Mouse (Mus musculus) embryo, embryonic 10.5 days (tissue): ENCODE data around the gene Loxl1.
"Not testable (repeated sequence)": the region's sequence is repeated elsewhere in the genome, so short reads cannot be mapped to it uniquely, and the experiment has no call there.

ENCODE experiments used
- DNase-seq: peaks from one replicate; pipeline ENCODE4 v3.0.0-alpha.2; 2015; ENCODE audit warnings: low spot score

The Loxl1 gene

DNA sequence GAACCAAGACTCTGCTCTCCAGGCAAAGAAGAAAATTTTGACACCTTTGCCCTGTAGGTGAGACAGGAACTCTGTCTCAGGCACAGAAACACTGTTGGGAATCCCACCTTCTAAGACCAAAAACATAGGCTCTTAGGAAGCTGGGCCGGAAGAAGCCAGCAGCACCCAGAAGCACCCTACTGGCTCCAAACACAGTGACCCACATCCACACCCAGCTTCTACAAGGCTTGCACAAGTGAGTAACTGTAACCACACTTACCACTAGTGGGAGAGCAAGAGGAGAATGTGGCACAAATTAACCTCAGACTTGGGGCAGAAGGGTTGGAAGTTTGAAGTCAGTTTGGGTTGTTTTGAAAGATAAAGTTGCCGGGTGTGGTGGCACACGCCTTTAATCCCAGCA lies 37.2 kb downstream of the Loxl1 start:
- DNase-seq: no peak

DNA sequence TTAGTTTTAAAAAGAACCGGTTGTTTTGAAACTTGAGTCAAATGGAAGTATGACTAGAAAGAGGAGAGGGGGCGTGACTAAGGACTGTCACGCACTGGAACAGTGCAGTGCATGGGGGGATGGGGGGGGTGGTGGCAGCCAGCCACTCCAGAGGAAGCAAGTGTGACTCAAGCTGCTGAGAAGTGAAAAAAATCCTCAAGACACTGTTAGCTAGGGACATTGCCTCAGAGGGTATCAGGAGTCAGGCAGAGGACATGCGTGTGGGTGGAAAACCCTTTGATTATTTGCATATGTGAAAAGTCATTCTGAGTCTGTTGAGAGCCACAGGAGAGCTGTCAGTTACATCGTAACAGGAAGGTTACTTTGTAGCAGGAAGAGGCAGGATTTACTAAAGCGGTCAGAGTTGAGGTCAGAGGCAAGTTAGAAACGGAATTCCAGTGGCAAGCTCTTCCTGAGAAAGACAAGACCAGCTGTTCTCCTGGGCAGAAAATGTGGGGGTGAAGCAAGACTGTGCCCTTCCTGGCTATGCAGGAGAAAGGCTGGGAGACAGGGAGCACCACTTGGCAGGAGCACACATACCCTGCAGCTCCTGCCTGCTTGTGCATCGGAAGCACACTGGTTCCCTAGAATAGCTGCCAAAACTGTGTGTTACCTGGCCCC lies 37.7 kb downstream of the Loxl1 start:
- peak; percentile 49 for DNase-seq

DNA sequence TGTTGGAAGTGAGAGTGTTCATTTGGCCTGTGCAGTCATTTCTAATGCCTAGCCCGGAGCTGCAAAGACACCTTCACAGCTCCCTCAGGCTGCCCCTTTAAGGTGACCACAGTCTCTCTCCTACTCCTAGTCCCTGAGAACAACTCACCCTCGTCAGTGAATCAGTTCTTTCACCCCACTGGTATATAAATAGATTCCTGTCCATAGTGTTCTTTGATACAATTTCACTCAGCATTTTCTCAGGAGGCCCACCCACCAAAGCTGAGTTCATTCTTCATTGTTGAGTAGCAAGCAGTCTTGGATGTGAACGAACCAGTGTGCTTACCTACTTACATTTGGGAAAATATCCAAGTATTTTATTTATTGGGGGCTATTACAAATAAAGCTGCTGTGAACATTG lies 38.4 kb downstream of the Loxl1 start:
- no peak for DNase-seq

DNA sequence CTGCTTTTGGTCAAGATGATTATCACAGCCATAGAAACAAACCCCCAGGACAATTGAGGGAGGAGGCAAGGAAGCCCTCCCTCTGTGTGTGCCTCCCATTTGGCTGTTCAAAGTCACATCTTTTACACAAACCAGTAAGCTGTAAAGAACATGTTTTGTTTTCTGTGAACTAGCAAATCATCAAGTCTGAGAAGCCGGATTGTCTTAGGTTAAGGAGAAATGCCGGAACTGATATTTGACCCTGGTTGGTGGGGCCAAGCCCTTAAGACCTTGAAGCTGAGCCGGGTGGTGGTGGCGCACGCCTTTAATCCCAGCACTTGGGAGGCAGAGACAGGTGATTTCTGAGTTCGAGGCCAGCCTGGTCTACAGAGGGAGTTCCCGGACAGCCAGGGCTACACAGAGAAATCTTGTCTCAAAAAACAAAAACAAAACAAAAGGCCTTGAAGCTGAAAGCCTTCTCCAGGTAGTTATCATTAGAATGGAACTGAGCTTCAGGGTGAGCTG lies 38.8 kb downstream of the Loxl1 start:
- DNase-seq: no peak

DNA sequence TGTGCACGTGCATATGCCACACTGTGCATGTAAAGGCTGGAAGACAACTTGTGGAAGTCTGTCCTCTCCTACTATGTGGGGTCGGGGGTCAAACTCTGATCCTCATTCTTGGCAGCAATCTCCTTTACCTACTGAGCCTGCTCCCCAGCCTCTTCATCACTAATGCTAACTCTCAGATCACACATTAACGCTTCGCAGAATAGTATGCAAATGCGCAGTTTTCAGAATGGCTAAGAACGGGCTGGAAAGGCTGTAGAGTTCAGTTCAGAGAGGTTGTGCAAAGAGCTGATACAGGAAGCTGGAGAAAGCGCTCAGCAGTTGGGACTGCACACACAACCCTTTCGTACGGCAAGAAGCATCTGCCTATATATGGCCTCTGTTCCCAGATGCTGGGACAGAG lies 40.1 kb downstream of the Loxl1 start:
- DNase-seq: no peak

DNA sequence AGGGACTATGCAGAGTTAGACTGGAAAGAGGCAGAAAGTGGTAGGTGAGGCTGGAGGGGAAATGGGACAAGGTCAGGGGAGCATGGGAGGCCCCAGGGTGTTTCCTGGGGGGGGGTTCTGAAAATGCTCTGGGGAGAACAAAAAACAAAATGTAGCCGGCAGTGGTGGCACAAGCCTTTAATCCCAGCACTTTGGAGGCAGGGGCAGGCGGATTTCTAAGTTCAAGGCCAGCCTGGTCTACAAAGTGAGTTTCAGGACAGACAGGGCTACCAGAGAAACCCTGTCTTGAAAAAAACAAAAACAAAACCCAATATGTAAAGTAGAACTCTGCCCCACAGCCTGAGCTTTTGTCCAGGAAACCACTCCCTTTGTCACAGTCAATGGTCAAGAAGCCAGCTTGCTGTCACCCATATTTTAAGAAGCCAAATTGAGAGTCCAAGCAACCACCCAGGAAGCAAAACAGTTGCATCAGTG lies 40.9 kb downstream of the Loxl1 start:
- no peak for DNase-seq

DNA sequence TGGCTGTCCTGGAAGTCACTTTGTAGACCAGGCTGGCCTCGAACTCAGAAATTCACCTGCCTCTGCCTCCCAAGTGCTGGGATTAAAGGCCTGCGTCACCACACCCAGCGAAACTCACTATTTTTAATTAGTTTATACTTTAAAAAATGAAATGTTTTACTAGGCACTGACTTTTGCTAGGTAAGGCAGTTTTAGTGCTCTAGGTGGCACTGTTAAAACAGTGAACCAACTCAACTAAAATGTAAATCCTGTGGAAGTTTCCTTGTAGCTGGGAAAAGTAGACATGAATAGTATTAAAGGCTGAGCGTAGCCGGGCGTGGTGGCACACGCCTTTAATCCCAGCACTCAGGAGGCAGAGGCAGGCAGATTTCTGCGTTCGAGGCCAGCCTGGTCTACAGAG lies 41.4 kb downstream of the Loxl1 start:
- DNase-seq: not testable (repeated sequence)

DNA sequence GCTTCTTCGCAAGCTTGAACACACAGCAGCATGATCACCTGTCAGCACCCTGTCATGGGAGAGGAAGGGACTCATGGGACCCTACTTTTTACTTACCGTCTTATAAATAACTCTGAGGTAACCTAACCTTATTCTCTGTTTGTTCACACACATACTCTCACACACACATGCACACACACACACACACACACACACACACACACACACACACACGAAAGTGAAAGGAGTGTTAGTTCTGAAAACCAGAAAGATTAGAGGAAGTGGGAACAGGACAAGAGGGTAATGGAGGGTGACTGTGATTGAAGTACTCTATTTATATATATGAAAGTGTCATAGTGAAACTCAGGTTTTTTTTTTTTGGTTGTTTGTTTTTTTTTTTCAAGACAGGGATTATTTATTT lies 41.9 kb downstream of the Loxl1 start:
- no peak for DNase-seq

DNA sequence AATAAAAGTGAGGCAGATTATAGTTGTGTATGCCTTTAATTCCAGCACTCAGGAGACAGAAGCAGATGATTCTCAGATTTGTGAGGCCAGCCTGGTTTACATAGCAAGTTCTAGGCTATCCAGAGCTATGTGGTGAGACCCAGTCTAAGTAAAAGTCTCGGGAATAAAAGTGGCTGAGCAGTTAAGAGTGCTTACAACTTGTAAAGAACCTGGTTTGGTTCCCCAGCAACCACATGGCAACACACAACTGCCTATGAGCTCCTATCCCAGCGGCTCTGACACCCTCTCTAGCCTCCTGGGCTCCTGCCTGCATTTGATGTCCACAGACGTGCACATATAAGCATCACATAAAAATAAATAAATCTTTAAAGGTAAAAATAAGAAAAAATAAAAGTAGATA lies 42.9 kb downstream of the Loxl1 start:
- no peak for DNase-seq

DNA sequence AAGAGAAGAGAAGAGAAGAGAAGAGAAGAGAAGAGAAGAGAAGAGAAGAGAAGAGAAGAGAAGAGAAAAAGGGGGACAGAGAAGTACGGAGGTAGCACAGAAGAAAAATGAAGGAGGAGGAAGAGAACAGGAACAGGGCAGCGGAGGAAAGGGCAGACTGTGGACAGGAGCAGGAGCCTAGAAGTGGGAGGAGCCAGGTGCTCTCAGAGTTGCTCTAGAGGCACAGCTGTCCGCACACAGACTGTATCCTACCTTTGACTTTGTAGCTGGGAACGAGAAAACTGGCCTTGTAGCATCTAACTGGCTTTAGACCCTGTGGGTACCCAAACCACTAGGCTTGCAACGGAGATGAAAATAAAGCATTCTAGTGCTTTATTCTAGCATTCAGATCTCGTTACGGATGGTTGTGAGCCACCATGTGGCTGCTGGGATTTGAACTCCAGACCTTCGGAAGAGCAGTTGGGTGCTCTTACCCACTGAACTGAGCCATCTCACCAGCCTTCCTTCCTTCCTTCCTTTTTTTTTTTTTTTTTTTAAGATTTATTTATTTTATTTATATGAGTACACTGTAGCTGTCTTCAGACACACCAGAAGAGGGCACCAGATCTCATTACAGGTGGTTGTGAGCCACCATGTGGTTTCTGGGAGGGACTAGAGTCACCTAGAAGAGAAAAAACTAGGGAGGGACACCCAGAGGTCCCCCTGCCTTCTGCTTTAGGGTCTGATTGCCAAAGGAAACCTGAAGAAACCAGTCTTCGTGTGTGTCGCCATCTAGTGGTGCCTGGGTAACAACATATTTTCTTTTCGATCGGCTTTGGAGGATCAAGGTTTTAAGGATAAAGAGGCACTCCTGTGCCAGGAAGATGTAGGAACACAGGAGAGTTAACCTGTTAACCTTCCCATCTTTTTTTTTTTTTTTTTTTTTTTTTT lies 44.3 kb downstream of the Loxl1 start:
- peak; percentile 89 for DNase-seq

DNA sequence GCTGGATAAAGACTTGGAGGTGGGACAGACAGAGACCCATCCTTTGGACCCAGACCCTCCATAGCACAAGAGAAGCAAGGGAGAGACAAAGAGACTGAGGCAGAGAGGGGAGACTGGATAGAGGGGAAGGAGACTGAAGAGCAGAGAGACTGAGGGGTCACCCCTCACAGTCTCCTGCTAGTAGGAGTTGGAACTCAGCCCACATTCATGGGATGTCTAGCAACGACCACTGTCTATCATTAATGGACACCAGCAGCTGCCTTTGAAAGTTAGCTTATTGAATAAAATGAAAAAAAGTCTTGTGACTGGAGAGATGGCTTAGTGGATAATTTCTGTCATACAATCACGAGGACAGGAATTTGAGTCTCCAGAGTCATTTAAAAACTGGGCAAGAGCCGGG lies 45.9 kb downstream of the Loxl1 start:
- no peak for DNase-seq

DNA sequence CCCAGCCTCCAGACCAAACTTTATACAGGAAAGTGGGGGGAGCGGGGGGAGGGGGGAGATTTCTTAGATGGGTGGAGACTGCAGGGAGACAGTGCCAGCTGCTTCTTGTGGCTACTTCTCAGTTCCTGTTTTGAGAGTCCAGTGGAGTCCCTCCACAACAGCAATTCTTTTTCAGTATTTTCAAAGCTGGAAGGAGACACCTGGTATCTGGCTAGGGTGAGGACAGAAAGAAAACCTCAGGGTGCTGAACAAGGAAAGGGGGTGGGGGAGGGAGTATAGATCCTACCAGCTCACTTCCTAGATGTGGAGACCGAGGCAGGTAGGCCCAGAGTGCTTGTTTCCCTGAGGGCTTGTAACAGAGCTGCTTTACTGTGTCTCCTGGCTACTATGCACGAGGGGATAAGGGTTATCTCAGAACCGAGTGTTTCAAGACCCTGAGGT lies 46.4 kb downstream of the Loxl1 start:
- DNase-seq: no peak

DNA sequence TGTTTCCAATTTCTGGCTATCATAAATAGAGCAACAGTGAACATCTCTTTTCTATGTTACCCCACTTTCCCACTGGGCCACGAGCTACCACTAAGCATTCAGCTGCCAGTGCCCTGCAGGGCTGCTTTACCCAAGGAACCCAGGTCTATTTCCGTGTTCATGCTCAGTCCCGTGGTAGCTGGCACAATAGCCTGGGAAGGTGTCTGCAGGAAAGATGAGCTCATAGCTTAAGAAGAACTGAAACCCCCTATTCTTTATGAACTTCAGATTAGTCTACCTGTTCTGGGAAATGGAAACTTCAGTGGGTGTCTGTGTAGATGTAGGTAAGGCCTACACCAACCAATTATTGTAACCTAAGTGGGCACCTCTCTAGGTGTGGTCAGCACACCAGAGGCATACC lies 47.6 kb downstream of the Loxl1 start:
- no peak for DNase-seq

DNA sequence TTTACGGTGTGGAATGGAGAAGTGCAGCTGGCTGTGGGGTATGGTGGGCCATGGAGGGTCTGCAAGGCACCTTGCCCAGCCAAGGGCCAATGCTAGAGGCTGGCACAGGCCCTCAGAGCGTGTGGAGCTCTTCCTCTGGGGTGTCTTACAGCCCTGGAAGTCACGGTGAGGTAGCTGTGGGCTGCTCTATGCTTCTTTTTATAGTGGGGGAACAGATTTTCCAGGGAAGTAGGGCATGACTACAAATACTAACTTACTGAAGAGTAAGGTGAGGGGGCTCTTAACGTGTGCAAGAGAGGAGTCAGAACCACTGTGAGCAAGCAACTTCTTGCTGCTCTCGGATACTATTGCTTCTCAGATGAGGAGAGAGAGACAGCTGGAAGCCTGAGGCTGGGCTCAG lies 50.5 kb downstream of the Loxl1 start:
- DNase-seq: no peak

DNA sequence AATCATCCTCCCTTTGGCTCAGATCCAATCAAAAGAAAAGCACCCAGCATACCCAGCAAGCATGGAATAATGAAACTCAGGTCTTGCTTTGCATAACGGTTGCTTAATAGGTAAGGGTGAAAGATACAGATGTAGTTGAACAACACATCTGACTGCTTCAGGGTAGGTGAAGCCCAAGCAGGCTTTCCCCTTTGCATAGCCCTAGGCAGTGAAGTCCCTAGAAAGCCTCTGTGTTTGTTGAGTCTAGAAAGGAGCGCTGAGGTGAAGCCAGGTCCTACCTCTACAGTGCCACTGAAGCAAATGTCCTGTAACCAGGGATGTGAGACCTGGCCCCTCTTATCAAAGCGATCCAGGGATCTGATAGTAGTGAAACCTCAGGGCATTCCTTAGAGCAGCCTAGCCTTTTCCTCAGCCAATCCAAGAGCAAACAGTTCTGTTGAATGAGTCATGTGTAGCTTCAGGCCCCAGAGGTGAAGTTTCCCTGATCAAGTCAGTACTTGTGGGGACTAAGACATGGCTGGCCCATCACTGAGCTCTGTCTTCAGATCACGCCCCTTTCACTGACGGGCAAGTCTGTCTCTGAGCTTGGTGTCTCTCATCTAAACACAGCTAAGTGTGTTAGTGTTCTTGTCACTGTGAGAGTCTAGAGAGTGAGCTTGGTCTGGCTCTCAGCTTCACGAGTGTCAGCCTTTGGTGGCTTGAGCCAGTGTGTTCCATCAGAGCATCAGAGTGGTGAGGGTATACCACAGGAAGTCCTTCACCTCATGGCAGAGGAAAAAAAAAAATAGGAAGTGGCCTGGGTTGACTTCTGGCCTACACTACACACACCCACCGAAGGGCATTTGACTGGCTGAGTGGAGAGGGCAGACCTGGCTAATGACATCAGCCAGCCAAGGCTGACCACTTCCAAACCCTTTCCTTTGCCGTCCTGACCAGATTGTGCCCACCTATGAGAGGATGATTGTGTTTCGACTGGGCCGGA lies 57.0 kb downstream of the Loxl1 start:
- DNase-seq: no peak

DNA sequence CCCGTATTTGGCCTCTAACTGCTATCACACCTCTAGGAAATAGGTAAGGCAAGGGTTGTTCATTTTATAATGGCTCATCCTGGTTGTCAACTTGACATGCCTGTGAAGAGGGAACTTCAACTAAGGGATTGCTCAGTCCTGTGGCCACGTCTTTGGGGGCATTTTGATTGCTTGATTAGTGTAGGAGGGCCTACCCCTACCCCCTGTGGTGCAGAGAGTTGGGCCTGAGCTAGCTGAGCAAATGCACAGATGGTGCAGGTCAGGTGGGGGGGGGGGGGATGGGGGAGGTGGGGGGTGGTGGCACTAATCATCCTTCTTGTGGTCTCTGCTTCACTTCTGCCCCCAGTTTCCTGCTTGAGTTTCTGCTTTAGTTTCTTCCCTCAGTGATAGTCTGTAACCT lies 57.9 kb downstream of the Loxl1 start:
- DNase-seq: no peak

DNA sequence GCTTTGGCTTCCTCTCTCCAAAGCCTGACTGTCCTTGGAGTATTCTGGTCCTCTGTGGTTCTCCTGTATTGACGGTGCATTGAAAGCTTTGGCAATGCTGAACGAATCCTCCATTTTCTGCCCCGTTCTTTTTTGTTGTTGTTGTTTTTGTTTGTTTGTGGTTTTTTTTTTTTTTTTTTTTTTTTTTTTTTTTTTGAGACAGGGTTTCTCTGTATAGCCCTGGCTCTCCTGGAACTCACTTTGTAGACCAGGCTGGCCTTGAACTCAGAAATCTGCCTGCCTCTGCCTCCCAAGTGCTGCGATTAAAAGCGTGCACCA lies 59.2 kb downstream of the Loxl1 start:
- DNase-seq: not testable (repeated sequence)

DNA sequence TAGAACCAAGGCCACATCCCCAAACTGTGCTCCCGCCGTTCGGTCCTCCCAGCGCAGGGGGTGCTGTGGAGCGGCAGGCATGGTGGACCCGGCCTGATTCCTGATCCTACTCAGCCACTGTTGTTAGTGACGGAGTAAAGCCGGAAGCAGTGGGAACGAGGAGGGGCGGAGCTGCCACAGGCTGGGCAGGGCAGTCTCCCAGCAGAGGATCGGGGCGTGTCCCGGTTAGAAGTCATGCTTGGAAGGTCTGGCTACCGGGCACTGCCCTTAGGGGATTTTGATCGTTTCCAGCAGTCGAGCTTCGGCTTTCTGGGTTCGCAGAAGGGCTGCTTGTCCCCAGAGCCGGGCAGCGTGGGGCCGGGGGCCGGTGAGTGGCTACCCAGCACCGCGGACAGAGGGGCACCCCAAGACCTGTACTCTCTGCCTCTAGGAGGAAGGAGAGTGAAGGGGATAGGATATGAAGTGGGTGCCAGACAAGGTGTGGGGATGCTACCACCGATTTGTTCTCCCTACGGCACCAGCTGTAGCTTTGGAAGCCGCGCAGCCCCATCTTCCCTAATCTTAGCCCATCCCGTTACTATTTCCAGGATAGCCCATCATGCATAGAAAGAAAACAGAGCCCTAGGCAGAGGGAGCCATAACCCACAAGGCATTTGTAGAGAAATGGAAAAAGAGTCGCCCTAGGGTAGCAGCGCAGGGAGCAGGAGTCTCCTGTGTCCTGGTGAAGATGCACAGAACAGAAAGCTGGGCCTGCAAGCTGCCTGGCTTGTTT lies 59.8 kb downstream of the Loxl1 start, which contains the start of gene Stoml1:
TSS of gene Stoml1 (plus strand) at position 132 of the 772 bp plus-strand sequence.
- peak; percentile 97 for DNase-seq

DNA sequence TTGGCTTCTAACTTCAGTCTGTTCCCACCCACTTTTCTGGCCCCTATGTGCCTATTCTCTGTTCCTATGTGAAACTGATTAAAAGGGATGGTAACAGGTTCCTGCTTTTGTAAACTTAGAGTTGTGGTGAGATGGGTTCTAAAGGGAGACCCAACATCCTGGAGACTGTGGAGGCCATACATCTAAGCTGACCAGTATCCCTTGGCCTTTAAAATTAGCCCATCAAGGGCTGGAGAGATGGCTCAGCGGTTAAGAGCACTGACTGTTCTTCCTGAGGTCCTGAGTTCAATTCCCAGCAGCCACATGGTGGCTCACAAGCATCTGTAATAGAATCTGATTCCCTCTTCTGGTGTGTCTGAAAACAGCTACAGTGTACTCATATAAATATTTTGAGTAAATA lies 62.3 kb downstream of the Loxl1 start:
- not testable (repeated sequence) for DNase-seq

DNA sequence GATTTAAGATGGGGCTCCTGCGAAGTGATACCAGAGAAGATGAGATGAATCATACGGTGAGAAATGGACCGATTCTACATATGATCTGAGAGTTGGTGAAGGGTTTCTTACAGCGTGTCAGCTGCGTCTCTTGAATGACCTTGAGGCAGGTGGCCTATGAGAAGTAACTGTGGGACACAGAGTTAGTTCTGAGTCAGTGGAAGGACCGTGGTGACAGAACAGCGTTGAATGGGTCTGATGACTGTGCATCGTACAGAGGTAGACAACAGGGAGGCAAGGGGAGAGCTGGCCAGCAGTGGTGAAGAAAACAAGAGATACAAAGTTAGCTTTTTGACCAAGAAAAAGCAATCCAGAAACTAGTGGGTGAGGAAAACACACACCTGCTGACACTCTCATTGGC lies 62.7 kb downstream of the Loxl1 start:
- DNase-seq: no peak

DNA sequence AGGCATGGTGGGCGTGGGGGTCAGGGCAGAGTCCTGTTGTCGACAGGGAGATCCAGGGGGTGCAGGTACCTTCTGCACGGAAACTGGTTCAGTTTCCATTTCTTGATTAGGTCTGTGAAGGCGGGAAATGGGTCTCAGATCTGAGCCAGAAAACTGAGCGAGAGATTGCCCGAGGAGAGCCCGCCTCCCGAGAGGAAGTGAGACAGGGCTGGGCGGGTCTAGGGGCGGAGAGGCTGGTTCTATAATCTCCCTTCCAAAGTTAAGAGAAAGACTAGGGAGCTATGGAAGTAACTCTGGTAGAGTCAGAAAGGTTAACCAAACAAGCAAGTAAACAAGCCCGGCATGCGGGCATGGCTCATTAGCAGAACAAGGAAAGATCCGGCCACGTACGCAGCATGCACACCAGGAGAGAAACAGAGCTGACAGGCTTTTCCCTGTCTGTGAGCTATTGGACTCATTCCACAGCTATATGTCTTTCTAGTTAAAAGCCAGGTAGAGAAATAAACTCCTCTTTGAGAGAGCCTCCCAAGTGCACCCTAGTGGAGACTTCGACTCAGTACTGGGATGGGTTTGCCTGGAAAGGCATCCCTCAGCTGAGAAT lies 63.3 kb downstream of the Loxl1 start, which contains the start of gene Pml:
TSS of gene Pml (minus strand) at position 195 of the 601 bp plus-strand sequence.
- DNase-seq: peak; percentile 80
